Mouse (Mus musculus): ENCODE data around the gene Hmg20b.
A peak's percentile ranks its signal among the peaks of the same experiment; 100 is the strongest.

The Hmg20b gene

DNA sequence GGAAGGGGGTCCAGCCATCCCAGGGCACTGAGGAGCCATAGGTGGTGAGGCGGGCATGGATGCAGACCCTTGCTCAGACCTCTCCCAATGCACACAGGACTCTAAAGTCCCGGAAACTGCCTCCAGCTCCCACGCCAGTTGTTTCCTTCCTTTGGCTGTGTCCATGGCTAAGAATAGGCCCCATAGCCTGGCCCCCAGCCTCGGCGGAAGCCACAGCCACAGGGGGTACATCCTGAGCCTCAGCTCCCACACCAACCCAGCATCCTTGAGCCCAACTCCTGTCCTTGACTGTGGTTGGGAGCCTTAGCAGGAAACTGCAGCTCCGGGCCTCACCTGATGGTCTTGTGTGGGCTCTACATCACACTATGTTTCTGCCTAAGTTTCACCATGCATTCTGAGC, 23.4 kb downstream of the Hmg20b start:
- peak; percentile 53 for DNase-seq (ENCODE audit: low spot score)

DNA sequence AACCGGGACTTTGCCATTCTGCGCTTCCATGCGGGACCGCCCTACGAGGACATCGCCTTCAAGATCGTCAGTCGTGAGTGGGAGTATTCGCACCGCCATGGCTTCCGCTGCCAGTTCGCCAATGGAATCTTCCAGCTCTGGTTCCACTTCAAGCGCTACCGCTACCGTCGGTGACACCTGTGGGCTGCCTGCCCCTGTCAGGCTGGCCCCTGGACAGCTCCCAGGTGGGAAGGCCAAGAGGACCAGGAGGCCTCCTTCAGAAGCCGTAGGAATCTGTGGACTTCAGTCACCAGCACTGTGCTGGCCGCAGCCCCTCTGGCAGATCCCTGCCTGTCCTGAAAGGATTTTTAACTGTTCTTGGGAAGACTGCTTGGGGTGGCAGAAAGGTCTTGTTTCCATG, 24.5 kb downstream of the Hmg20b start:
- no peak for DNase-seq (ENCODE audit: low spot score)

DNA sequence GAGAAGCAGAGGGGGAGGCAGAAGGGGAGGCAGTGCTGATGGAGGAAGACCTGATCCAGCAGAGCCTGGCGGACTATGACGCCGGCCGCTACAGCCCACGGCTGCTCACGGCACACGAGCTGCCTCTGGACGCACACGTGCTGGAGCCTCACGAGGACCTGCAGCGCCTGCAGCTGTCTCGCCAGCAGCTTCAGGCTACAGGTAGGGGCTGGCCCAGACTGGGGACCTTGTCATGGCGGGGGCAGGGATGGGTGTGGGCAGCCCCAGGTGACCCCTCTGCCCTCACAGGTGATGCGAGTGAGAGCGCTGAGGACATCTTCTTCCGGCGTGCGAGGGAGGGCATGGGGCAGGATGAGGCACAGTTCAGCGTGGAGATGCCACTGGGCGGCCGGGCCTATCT, 25.1 kb downstream of the Hmg20b start:
- DNase-seq (ENCODE audit: low spot score), result no peak

DNA sequence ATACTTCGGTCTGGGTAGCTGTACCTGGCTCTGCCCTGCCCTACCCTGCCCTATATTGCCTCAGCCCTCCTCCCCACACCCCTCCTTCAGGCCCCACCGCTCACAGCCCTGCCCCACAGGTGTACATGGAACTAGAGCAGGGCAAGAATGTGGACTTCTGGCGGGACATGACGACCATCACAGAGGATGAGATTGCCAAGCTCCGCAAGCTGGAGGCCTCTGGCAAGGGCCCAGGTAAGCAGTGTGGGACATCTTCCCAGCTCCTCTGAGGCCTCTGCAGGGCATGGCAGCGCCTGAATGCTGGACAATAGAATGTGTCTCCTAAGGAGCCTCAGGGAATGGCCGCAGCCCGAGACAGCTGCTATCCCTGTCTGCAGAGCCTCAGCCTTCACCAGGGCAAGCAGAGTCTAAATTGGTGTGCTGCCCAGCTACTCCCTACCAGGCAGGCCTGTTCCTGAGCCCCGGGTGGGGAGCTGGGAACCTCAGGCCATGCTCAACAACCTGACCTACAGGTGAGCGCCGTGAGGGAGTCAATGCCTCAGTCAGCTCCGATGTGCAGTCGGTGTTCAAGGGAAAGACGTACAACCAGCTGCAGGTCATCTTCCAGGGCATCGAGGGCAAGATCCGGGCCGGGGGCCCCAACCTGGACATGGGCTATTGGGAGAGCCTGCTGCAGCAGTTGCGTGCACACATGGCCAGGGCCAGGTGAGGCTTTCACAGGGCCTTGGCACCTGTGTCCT, 26.3 kb downstream of the Hmg20b start:
- DNase-seq (ENCODE audit: low spot score), result no peak

DNA sequence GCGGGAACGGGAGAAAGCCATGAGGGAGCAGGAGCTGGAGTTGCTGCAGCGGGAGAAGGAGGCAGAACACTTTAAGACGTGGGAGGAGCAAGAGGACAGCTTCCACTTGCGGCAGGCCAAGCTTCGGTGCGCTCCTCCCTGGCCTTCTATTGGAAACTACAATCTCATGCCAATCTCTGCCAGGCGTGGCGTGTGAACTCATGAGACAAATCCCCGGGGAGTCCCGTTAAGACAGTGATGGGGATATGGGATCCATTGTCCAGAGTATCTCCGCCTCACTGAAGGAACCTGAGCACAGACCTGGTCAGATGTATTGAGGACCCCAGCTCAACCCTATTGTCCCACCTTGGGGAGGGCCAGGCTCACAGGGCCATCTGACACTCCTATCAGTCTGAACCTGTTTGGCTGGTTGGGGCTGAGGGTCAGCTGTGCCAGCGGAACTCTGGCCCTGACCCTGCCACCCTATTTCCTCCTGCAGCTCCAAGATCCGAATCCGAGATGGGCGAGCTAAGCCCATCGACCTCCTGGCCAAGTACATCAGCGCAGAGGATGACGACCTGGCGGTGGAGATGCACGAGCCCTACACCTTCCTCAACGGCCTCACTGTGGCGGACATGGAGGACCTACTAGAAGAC, 27.0 kb downstream of the Hmg20b start:
- no peak for DNase-seq (ENCODE audit: low spot score)

DNA sequence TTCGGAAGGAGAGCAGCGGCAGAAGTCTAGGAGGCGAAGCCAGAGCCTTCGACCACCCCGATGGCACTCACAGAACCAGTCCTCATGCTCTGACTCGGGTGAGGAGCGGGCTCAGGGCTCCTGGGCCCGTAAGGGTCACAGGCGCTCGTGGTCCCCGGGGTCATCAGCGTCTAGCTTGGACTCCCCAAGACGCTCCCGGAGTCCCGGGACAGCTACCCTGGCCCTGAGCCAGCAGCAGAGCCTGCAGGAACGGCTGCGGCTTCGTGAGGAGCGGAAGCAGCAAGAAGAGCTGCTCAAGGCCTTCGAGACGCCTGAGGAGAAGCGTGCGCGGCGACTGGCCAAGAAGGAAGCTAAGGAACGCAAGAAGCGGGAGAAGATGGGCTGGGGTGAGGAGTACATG, 27.8 kb downstream of the Hmg20b start:
- no peak for DNase-seq (ENCODE audit: low spot score)

DNA sequence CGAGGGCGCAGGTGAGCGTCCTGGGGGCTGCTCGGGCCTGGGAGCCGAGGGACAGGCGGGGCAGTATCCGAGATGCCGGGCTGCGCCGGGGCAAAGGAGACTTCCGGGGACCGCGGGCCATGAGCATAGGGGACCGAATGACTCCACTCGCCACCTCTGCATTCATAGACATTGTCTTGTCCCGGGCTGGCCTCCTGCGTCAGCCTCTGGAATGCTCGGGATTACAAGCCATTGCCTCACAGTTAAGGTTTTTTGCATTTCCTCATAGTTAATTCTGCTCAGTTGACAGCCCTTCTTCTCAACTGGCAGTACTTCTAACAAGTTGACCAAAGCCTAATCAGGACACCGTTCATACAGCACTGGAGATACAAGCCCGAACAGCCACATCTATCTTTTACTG, 28.8 kb downstream of the Hmg20b start:
- DNase-seq (ENCODE audit: low spot score), result no peak

DNA sequence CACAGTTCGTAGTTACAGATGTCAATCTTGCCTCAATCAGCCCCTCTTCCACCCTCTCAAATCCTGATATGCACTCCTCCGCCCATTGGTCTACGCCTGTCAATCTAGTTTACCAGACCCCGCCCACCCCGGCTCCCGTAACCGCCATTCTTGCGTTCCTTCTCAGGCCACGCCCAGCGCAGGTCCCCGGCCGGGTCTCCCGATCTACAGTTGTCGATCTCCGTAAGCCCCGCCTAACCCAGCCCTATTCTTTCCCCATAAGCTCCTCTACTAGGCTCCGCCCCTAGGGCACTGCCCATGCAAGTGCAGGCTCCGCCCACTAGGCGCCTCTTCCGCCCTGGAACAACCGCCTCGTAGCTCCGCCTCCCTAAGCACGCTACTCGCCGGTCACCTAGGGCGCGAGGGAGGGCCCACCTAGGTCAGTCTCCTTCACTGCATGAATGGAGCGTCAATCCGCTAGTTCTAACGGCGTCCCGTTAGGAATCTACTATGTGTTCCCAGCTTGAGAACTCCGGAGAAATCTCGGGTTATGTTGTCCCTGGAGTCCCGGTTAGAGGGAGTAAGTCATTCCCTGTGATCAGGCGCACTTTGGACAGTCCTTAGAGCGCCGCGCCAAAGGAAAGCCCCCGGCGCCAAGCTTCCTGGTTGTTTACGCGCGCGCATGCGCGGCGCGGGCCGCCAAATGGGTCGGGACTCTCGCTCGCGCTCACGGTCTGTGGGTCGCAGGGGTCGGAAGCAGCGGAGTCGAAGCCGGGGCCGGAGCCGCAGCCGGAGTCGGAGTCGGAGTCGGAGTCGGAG, 29.5 kb downstream of the Hmg20b start, which contains the start of gene Cactin:
TSS of gene Cactin (plus strand) at position 554 of the 798 bp plus-strand sequence.
- peak; percentile 100 for DNase-seq (ENCODE audit: low spot score)

DNA sequence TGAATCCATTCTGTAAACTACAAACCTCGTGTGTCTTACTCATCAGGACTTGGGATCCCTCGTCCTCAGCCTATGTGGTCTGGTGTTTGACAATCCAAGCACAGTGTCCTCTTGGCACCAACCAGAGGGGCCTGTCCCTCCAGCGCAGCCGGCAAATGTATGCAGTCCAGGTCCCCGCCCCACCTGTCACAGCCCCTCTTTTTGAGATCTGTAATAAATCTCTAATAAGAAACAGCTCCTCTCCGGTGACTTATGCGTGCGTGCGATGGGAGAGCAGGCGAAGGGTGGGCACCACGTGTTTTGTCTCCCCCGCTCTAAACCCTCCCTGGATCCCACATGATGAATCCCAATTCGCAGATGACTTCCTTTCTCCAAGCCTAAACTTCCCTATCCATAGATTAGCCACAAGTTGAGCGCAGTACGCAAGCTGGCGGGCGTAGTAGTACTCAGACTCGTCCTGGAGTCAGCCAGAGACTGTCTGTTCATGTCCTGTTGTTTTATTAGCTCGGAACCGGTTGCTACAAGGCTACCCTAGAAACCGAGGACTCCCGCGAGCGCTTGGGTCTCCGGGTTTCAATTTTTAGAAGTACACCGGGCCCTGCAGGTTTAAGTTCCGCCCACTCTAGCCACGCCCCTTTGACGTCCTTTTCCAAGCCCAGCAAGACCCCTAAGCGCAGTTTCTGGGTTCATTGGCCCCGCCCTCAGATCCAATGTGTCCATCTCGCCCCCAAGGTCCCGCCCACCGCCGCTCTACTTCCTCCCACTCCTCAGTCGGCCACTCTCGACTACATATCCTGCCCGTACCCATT, 30.3 kb downstream of the Hmg20b start:
- no peak for DNase-seq (ENCODE audit: low spot score)

DNA sequence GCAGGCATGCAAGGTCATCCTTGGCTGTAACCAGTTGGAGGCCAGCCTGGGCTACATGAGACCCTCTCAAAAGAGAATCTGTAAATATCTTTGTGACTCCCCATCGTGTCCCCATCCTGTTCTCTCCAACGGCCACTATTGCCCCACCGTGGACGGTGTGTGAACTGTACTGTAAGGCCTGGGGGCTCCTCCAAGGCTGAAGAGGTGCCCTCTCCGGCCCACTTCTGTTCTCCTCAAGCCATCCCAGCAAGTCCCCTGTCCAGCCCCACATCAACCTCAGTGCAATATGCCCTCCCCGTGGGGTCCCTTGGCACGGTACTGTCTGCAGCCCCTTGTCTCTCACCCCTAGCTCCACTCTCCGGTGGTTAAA, 31.0 kb downstream of the Hmg20b start:
- no peak for DNase-seq (ENCODE audit: low spot score)

DNA sequence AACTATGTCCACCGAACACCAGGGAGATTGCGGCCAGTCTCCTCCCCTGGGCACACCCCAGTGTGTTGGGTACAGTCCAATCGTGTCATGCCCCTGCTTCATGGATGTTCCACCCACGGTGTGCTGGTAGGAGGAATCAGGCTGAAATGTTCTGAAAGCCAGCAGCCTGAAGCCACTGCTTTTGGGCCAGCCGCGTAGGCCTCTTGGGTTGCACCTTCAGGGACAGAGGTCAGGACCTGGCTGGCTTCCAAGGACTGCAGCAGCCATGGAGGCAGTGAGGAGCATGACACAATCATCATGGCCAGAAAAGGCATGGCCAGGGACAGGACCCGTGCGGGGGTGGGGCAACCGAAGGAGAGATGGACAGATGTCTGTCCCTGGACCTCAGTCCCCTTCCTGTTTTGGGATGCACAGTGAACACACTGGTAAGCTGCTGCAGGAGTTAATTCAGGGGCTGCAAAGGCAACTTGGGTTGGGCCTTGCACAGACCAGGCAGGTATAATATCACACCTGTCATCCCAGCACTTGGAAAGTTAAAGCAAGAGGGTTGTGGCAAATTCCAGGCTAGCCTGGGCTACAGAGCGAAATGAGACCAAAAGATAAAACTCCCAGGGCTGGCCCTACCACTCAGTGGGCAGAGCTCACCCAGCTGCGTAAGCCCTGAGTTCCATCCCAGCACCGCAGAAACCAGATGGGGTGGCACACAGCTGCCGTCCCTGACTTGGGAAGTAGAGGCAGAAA, 31.5 kb downstream of the Hmg20b start:
- peak; percentile 57 for DNase-seq (ENCODE audit: low spot score)

DNA sequence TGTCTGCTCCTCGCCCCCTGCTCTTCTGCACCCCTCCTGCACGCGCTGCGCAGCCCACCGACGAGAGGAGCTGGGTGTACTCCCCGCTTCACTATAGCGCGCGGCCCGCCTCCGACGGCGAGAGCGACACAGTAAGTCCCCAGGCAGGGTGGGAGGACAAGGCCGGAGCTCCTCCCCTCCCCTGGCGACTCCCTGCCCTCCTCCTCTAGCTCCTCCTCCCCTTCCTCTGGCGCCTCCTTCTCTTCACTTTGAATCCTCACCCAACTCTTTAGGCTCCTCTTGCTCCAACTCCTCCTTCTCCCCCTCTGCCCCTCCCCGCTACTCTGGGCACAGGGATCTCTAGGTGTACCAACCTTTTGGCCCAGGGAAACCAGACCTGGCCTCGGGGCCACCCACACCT, 33.0 kb downstream of the Hmg20b start:
- DNase-seq (ENCODE audit: low spot score), result peak; percentile 81

DNA sequence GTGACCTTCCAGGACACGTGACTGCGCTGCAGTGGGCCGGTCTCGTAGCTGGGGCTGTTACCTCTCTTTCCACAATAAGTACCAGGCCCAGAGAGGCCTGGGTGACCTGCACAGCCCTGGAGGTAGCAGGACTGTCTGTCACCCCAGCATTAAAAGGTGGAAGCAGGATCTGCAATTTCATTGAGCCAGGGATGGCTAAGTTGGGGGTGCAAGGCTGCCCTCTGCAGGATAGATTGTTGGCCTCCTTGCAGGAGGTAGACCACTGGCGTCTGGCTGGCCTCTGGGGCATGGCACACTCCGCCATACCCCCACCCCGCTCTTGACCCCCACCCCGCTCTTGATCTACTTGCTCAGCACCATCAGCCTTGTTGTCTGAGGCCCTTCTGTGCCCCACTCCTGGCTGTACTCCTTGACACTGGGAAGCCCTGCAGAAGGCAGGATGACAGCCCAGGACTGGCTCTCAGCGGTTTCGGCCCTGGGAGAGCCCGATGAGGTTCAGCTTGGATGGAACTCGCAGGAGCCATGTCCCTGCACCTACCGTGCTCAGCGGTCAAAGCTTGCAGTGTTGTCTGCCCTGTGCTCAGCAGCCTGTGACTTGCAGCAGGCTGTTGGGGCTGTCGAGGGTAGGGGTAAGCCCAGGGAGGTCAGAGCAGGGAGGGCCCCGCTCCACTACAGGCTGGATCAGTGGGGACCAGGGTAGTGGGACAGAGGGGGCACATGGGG, 33.8 kb downstream of the Hmg20b start:
- no peak for DNase-seq (ENCODE audit: low spot score)

DNA sequence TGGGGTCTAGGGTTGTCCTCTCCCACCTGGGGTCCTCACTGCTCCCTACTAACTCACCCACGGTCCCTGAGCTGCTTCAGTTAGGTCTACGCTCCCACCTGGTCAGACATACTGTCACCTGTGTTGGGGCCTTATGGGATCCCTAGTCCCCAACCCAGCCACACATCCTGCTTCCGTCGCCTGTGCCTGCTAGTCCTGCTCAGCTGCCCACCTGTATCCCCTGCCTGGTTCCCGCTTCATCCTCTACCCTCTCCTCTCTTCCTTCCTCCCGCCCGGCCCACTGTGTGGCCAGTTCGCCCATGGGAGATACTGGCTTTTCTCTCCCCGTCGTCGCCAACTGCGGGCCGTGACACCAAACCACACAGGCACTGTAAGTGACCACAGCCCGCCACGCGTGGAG, 34.7 kb downstream of the Hmg20b start:
- no peak for DNase-seq (ENCODE audit: low spot score)

DNA sequence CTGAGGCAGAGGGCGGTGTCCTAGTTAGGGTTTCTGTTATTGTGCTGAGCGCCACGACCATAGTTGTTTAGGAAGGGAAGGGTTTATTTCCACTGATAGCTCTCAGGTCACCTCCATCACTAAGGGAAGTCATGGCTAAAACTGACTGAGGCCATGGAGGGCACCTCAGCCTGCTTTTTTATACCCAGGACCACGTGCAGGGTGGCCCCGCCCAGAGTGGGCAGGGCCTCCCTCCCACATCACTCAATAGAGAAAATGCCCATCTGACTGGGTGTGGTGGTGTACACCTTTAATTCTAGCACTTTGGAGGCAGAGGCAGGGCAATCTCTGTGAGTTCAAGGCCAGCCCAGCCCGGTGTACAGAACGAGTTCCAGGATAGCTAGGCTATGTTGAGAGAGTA, 36.1 kb downstream of the Hmg20b start:
- no peak for DNase-seq (ENCODE audit: low spot score)

DNA sequence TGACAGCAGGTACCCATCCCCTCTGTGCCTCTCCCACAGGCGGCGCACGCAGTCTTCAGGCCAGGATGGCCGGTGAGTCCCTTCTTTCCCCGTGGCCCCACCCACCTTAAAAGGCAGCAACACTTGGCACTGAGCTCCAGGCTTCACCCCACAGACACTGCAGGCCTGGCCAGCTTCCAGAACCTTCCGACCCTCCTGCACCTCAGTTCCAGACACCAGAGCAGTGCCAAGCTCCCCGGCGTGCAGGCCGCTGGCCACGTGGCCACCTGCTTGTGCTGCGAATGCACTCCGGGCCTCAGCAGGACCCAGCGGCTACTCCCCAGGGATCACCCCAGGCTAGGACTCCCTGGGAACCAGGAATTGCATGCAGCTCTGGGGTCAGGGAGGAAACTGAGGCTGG, 36.7 kb downstream of the Hmg20b start:
- DNase-seq (ENCODE audit: low spot score), result no peak

DNA sequence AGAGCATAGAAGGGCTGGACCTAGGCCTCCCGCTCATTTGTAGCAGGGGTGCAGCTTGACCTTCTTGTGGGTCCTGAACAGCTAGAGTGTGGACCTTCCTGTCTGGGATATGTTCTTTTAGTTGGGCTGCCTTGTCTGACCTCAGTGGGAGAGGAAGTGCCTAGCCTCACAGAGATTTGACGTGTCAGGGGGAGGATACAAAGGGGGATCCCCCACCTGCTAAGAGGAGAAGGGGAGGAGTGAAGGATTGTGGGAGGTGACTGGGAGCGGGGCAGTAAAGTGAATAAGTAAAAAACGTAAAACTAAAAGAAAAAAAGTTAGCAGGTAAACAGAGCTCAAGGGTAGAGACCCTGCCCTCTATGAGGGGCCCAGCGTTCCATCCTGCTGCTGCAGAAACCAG, 40.7 kb downstream of the Hmg20b start:
- no peak for DNase-seq (ENCODE audit: low spot score)

DNA sequence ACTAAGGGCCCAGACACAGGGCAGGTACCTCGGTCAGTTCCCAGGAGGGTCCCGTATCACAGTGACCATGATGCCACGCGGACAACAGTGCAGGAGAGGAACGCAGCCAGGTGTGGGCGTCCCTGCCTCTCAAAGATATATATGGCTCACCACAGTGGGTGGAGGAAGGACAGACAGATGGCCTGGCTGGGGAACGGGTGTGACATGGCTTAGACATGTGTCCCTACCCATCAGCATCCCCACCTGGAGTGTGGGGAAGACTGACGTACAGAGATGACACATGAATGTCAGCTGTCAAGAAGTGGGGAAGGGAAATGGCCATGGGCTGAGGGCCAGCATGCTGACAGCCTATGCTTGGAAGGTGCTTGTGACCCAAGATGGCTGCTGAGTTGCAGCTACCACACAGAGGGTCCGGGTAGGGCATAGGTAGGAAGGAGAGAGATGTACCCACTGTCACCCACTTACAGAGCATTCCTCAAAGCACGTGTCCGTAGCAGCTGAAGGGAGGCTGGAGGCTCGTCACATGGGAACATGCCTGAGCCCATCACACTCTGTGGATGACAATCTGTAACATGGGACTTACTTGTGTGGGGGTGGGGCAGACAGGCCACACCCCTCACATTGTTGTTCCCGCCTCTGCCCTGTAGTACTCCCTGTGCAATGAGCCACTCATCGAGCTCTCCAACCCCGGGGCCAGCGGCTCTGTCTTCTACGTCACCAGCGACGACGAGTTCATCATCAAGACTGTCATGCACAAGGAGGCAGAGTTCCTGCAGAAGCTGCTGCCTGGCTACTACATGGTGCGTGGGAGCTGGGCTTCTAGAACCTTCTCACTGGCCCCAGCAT, 43.2 kb downstream of the Hmg20b start:
- no peak for DNase-seq (ENCODE audit: low spot score)

DNA sequence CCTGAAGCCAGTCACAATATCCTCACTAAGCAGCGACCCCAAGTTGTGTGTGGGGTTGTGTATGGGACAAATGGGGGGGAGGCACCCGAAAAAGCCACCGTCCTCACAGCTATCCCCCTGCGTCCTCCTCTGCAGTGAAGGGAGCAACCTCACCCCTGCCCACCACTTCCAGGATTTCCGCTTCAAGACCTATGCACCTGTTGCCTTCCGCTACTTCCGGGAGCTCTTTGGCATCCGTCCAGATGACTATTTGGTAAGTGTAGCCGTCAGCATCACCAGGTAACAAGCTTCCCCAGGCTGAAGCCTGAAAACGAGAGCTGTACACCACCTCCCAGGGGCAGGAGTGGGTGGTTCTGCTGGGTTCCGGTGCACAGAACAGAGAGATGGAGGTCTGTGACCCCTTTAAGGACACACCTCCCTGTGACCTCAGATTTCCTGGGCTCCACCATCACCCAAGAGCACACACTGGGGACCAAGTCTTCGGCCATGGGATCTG, 44.1 kb downstream of the Hmg20b start:
- DNase-seq (ENCODE audit: low spot score), result no peak

DNA sequence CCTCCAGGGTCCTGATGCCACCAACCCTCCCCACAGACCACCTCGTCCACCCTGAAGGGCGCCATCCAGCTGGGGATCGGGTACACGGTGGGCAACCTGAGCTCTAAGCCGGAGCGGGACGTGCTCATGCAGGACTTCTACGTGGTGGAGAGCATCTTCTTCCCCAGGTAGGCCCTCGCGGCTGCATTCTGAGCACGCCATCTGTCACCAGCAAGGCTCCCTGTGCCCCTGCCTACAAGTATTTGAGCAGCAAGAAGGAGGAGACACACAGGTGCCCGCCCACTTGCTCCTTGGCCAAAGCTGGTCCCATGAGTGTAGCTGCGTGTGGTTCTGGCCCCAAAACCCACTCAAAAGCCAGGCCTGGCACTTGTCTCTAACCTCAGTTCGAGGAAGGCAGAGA, 44.6 kb downstream of the Hmg20b start:
- DNase-seq (ENCODE audit: low spot score), result no peak
